In the genomic region with DNA sequence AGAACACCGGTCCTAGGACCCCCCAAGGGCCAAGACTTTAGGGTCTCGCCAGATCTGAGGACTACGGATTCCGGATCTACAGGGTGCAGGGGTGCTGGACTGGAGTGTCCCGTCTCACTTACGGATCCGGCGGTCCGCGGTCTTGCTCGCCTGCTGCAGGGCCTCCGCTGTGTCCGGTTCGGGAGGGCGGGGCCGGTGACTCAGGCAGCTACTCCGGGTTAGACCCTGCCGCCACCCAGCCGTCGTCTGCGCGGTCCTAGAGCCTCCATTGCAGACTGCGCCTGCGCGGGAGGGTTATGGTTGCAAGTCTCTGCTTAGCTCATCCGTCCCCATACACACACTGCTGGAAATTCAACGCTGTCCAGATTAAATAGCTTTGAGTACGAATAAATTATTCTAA, we compare ENCODE assay signal across 8 mouse cellular contexts. TPM values are rescaled to one million over a fixed set of nuclear protein-coding genes. Genes with fewer than 3 reads are reported as not detected.
DNase-seq lines count a peak whose midpoint lies in the region; ATAC-seq and TF ChIP-seq lines count a peak whose summit lies in the region.

No protein-coding gene starts in this region.

- TF ChIP-seq POLR2A in limb, embryonic 14.5 days (IDR thresholded peaks at IDR 0.05; ENCODE audit: borderline replicate concordance, extremely low read depth, insufficient read depth, insufficient read length) = 0 out of 2 replicates have a peak, but pooled peaks have one; percentile 47

- under 1% methylated on average over 28 of the region's 28 CpGs for WGBS in embryonic facial prominence, embryonic 13.5 days
- 1% methylated on average over 25 of the region's 28 CpGs for WGBS in limb, embryonic 14.5 days
- WGBS in midbrain, postnatal 0 days = under 1% methylated on average over 28 of the region's 28 CpGs

- H3K27ac ChIP-seq in embryonic facial prominence, embryonic 13.5 days = peak overlapping the region; percentile 90
- H3K27ac ChIP-seq in limb, embryonic 14.5 days (replicated peaks; ENCODE audit: low read depth, low read length) = peak overlapping the region; percentile 82
- H3K27ac ChIP-seq in midbrain, postnatal 0 days (ENCODE audit: low read depth, low read length) = peak overlapping the region; percentile 77

- H3K4me3 ChIP-seq in embryonic facial prominence, embryonic 13.5 days = peak overlapping the region; percentile 81
- H3K4me3 ChIP-seq in limb, embryonic 14.5 days (replicated peaks; ENCODE audit: low read length) = peak overlapping the region; percentile 85
- H3K4me3 ChIP-seq in midbrain, postnatal 0 days (ENCODE audit: low read depth, low read length) = peak overlapping the region; percentile 75

- no peaks in the 10 kb centered on the region for H3K9me3 ChIP-seq in embryonic facial prominence, embryonic 13.5 days
- no peaks in the 10 kb centered on the region for H3K9me3 ChIP-seq in limb, embryonic 14.5 days (ENCODE audit: control insufficient read depth, low read length)
- no peaks in the 10 kb centered on the region for H3K9me3 ChIP-seq in midbrain, postnatal 0 days (ENCODE audit: low read length)

- H3K27me3 ChIP-seq in embryonic facial prominence, embryonic 13.5 days = no peaks in the 10 kb centered on the region
- no peaks in the 10 kb centered on the region for H3K27me3 ChIP-seq in limb, embryonic 14.5 days (ENCODE audit: control insufficient read depth, insufficient read depth, low read length)
- H3K27me3 ChIP-seq in midbrain, postnatal 0 days (ENCODE audit: insufficient read depth, low read length) = no peaks in the 10 kb centered on the region

- peak; percentile 96 for DNase-seq in 3134 (ENCODE audit: extremely low read depth, insufficient read length, low spot score)
- peak; percentile 99 for DNase-seq in adrenal gland, postnatal 36 days
- DNase-seq in heart, adult 8-10 months (ENCODE audit: low spot score) = peak; percentile 94
- DNase-seq in kidney, adult 9 months = peak; percentile 95
- peak; percentile 96 for DNase-seq in limb, embryonic 14.5 days (ENCODE audit: low spot score)
- peak; percentile 97 for DNase-seq in midbrain, postnatal 0 days (ENCODE audit: low spot score)
- DNase-seq in spleen, postnatal 14 days (ENCODE audit: low spot score in 2 of 2) = peak; percentile 89 to 93

- H3K9ac ChIP-seq in embryonic facial prominence, embryonic 13.5 days = peak overlapping the region; percentile 84
- peak overlapping the region; percentile 77 for H3K9ac ChIP-seq in limb, embryonic 14.5 days (ENCODE audit: low read depth, low read length, severe bottlenecking)
- H3K9ac ChIP-seq in midbrain, postnatal 0 days (replicated peaks; ENCODE audit: low read length, poor library complexity, severe bottlenecking) = peak overlapping the region; percentile 79

- peak overlapping the region; percentile 80 for H3K4me2 ChIP-seq in embryonic facial prominence, embryonic 13.5 days
- peak overlapping the region; percentile 81 for H3K4me2 ChIP-seq in limb, embryonic 14.5 days (replicated peaks; ENCODE audit: low read depth, low read length, severe bottlenecking)
- H3K4me2 ChIP-seq in midbrain, postnatal 0 days (ENCODE audit: low read depth, low read length, poor library complexity, severe bottlenecking) = peak overlapping the region; percentile 53

- no peak for TF ChIP-seq CTCF in midbrain, postnatal 0 days (IDR thresholded peaks at IDR 0.05)

- peak; percentile 76 for ATAC-seq in embryonic facial prominence, embryonic 13.5 days (ENCODE audit: insufficient number of reproducible peaks, insufficient read depth, low FRiP score, low TSS enrichment, low read depth)
- peak; percentile 88 for ATAC-seq in limb, embryonic 14.5 days (ENCODE audit: low FRiP score, low read depth)
- ATAC-seq in midbrain, postnatal 0 days (ENCODE audit: low FRiP score) = peak; percentile 92

- H3K4me1 ChIP-seq in embryonic facial prominence, embryonic 13.5 days = peaks cover 21% of the 10 kb centered on the region
- H3K4me1 ChIP-seq in limb, embryonic 14.5 days (ENCODE audit: control insufficient read depth, insufficient read depth, low read length) = peaks cover 14% of the 10 kb centered on the region
- peaks cover 6% of the 10 kb centered on the region; the same call in 1 of the 2 replicates for H3K4me1 ChIP-seq in midbrain, postnatal 0 days (ENCODE audit: insufficient read depth, low read length)

- peaks cover 29% of the 10 kb centered on the region for H3K36me3 ChIP-seq in embryonic facial prominence, embryonic 13.5 days
- peaks cover 28% of the 10 kb centered on the region for H3K36me3 ChIP-seq in limb, embryonic 14.5 days (ENCODE audit: control insufficient read depth, insufficient read depth, low read length)
- peaks cover 13% of the 10 kb centered on the region for H3K36me3 ChIP-seq in midbrain, postnatal 0 days (ENCODE audit: insufficient read depth, low read length)

RNA-seq across cellular contexts. Expression of a gene that starts 3.7 kb away (rescaled TPM):
- 100 to 1,000 TPM; 587 to 633 TPM for total RNA-seq in adrenal gland, postnatal 36 days (2021)
- 92.0 and 110 TPM in 2 replicates for polyA plus RNA-seq in embryonic facial prominence, embryonic 13.5 days (2015; fragmentation: Nextera tagmentation; extraction: Ambion mirVana)
- total RNA-seq in heart, adult 8-10 months (2022) = 100 to 1,000 TPM; 287 to 304 (median 297) TPM
- polyA plus RNA-seq in limb, embryonic 14.5 days (2012; rRNA removed) = 392 and 597 TPM in 2 replicates
- 116 and 117 TPM in 2 replicates for polyA plus RNA-seq in limb, embryonic 14.5 days (2014; fragmentation: Nextera tagmentation; extraction: Ambion mirVana)
- total RNA-seq in midbrain, postnatal 0 days (2014; rRNA removed) = 201 and 272 TPM in 2 replicates
- 58.0 and 62.4 TPM in 2 replicates for polyA plus RNA-seq in midbrain, postnatal 0 days (2015; fragmentation: Nextera tagmentation; extraction: Ambion mirVana)

RNA-seq across cellular contexts. Expression of a gene that starts 10.9 kb away (rescaled TPM):
- 100 to 1,000 TPM; 329 to 440 TPM for total RNA-seq in adrenal gland, postnatal 36 days (2021)
- polyA plus RNA-seq in embryonic facial prominence, embryonic 13.5 days (2015; fragmentation: Nextera tagmentation; extraction: Ambion mirVana) = 3.7 and 4.7 TPM in 2 replicates
- total RNA-seq in heart, adult 8-10 months (2022) = 1,000 to 10,000 TPM; 3,196 to 3,318 (median 3,289) TPM
- 1.5 and 2.7 TPM in 2 replicates for polyA plus RNA-seq in limb, embryonic 14.5 days (2012; rRNA removed)
- 3.3 and 4.5 TPM in 2 replicates for polyA plus RNA-seq in limb, embryonic 14.5 days (2014; fragmentation: Nextera tagmentation; extraction: Ambion mirVana)
- total RNA-seq in midbrain, postnatal 0 days (2014; rRNA removed) = not detected in 2 replicates
- 7.3 and 8.8 TPM in 2 replicates for polyA plus RNA-seq in midbrain, postnatal 0 days (2015; fragmentation: Nextera tagmentation; extraction: Ambion mirVana)

RNA-seq across cellular contexts. Expression of a gene that starts 25.3 kb away (rescaled TPM):
- total RNA-seq in adrenal gland, postnatal 36 days (2021) = 10 to 100 TPM; 46.2 to 57.2 TPM
- polyA plus RNA-seq in embryonic facial prominence, embryonic 13.5 days (2015; fragmentation: Nextera tagmentation; extraction: Ambion mirVana) = 23.7 and 24.2 TPM in 2 replicates
- total RNA-seq in heart, adult 8-10 months (2022) = 10 to 100 TPM; 23.2 to 33.8 (median 28.1) TPM
- 66.8 and 93.4 TPM in 2 replicates for polyA plus RNA-seq in limb, embryonic 14.5 days (2012; rRNA removed)
- polyA plus RNA-seq in limb, embryonic 14.5 days (2014; fragmentation: Nextera tagmentation; extraction: Ambion mirVana) = 19.9 and 20.3 TPM in 2 replicates
- 49.8 and 52.1 TPM in 2 replicates for total RNA-seq in midbrain, postnatal 0 days (2014; rRNA removed)
- 5.9 and 7.2 TPM in 2 replicates for polyA plus RNA-seq in midbrain, postnatal 0 days (2015; fragmentation: Nextera tagmentation; extraction: Ambion mirVana)

RNA-seq across cellular contexts. Expression of a gene that starts 36.9 kb away (rescaled TPM):
- 10 to 100 TPM; 69.4 to 76.1 TPM for total RNA-seq in adrenal gland, postnatal 36 days (2021)
- 180 and 201 TPM in 2 replicates for polyA plus RNA-seq in embryonic facial prominence, embryonic 13.5 days (2015; fragmentation: Nextera tagmentation; extraction: Ambion mirVana)
- 10 to 100 TPM; 54.0 to 70.5 (median 64.9) TPM for total RNA-seq in heart, adult 8-10 months (2022)
- polyA plus RNA-seq in limb, embryonic 14.5 days (2012; rRNA removed) = 227 and 250 TPM in 2 replicates
- polyA plus RNA-seq in limb, embryonic 14.5 days (2014; fragmentation: Nextera tagmentation; extraction: Ambion mirVana) = 180 and 186 TPM in 2 replicates
- total RNA-seq in midbrain, postnatal 0 days (2014; rRNA removed) = 93.3 and 126 TPM in 2 replicates
- polyA plus RNA-seq in midbrain, postnatal 0 days (2015; fragmentation: Nextera tagmentation; extraction: Ambion mirVana) = 190 and 196 TPM in 2 replicates

RNA-seq across cellular contexts. Expression of a gene that starts 37.2 kb away (rescaled TPM):
- 10 to 100 TPM; 98.7 to 99.8 TPM for total RNA-seq in adrenal gland, postnatal 36 days (2021)
- 213 and 214 TPM in 2 replicates for polyA plus RNA-seq in embryonic facial prominence, embryonic 13.5 days (2015; fragmentation: Nextera tagmentation; extraction: Ambion mirVana)
- total RNA-seq in heart, adult 8-10 months (2022) = 10 to 100 TPM; 51.2 to 62.4 (median 57.6) TPM
- polyA plus RNA-seq in limb, embryonic 14.5 days (2012; rRNA removed) = 78.9 and 90.3 TPM in 2 replicates
- 168 and 185 TPM in 2 replicates for polyA plus RNA-seq in limb, embryonic 14.5 days (2014; fragmentation: Nextera tagmentation; extraction: Ambion mirVana)
- total RNA-seq in midbrain, postnatal 0 days (2014; rRNA removed) = 127 and 149 TPM in 2 replicates
- polyA plus RNA-seq in midbrain, postnatal 0 days (2015; fragmentation: Nextera tagmentation; extraction: Ambion mirVana) = 483 and 527 TPM in 2 replicates

Comparison
In these comparisons a context has a peak if more than half of its experiments do, and no peak if none do; other contexts are left out.
1. Peak in every context shown above with its lines: DNase-seq, ATAC-seq, H3K4me3 ChIP-seq and H3K27ac ChIP-seq.
2. RNA of a gene that starts 10.9 kb away (total RNA-seq): 3,196 to 3,318 TPM in heart, adult 8-10 months and 329 to 440 TPM in adrenal gland, postnatal 36 days; not detected in midbrain, postnatal 0 days; every median in the first group is over 100 times any median in the second.